Mouse (Mus musculus) right cerebral cortex, postnatal 36 days (tissue): ENCODE data around the gene Gm28051.
A peak's percentile ranks its signal among the peaks of the same experiment; 100 is the strongest.

Source experiments
- DNase-seq, 2 experiments: peaks; one replicate each; pipeline ENCODE4 v3.0.0; 2022; ENCODE audit warnings: low spot score in 2 of 2, mixed read lengths in 1 of 2

Gm28051 gene

GRCm38 (mm10) chr12:102743036-102743588, 14.5 kb downstream of the Gm28051 start:
- DNase-seq, result no peak

- no peak for DNase-seq
Observed at GRCm38 (mm10) chr12:102742056-102742455, 15.5 kb downstream of the Gm28051 start.

GRCm38 (mm10) chr12:102740285-102740684, 17.3 kb downstream of the Gm28051 start:
- DNase-seq, result no peak

GRCm38 (mm10) chr12:102739096-102739495, 18.5 kb downstream of the Gm28051 start:
- DNase-seq, result no peak

- DNase-seq, result no peak
Observed at GRCm38 (mm10) chr12:102733381-102733780, 24.2 kb downstream of the Gm28051 start.

GRCm38 (mm10) chr12:102730798-102731619, 26.6 kb downstream of the Gm28051 start:
- no peak for DNase-seq

- peak; percentile 65 to 74 for DNase-seq
Observed at GRCm38 (mm10) chr12:102729855-102730797, 27.4 kb downstream of the Gm28051 start.

GRCm38 (mm10) chr12:102725761-102726175, 31.8 kb downstream of the Gm28051 start:
- no peak for DNase-seq

GRCm38 (mm10) chr12:102725146-102725545, 32.4 kb downstream of the Gm28051 start:
- DNase-seq, result no peak

- peak in 1 of 2 experiments; percentile 69 for DNase-seq
Observed at GRCm38 (mm10) chr12:102723861-102724260, 33.7 kb downstream of the Gm28051 start.

- DNase-seq, result no peak
Observed at GRCm38 (mm10) chr12:102722966-102723365, 34.6 kb downstream of the Gm28051 start.

GRCm38 (mm10) chr12:102722451-102722850, 35.1 kb downstream of the Gm28051 start:
- DNase-seq, result no peak

GRCm38 (mm10) chr12:102719552-102720315, 37.8 kb downstream of the Gm28051 start:
- DNase-seq, result no peak

- no peak for DNase-seq
Observed at GRCm38 (mm10) chr12:102714654-102715395, 42.7 kb downstream of the Gm28051 start.

- DNase-seq, result no peak
Observed at GRCm38 (mm10) chr12:102714116-102714515, 43.4 kb downstream of the Gm28051 start.

GRCm38 (mm10) chr12:102713153-102713865, 44.3 kb downstream of the Gm28051 start:
- DNase-seq, result no peak

- no peak for DNase-seq
Observed at GRCm38 (mm10) chr12:102710851-102711375, 46.7 kb downstream of the Gm28051 start.

GRCm38 (mm10) chr12:102709896-102710295, 47.7 kb downstream of the Gm28051 start:
- no peak for DNase-seq

- DNase-seq, result no peak
Observed at GRCm38 (mm10) chr12:102708220-102708619, 49.3 kb downstream of the Gm28051 start.
